Mouse (Mus musculus): ENCODE results near the gene Tbc1d14.

- TF ChIP-seq CTCF (IDR thresholded peaks at IDR 0.05; ENCODE audit: insufficient read depth, low read depth, low read length) (no peak), POLR2A (IDR thresholded peaks at IDR 0.05; ENCODE audit: insufficient read depth, low read depth, low read length) (no peak)
These were observed 21.7 kb downstream of the Tbc1d14 start for GRCm38 (mm10) chr5:36571371-36571770.

Measured in olfactory bulb, adult 2 months (tissue).